Mouse (Mus musculus) testis, adult 10 weeks (tissue): ENCODE measurements around the gene Gm5415. TPM values are rescaled to one million over a fixed set of nuclear protein-coding genes. Genes with fewer than 3 reads are reported as not detected.

Experiments used
- polyA plus RNA-seq: library from polyadenylated mRNA; stranded (reverse); fragments of 350-450 nt; fragmentation: Illumina TruSeq; extraction: RNeasy Lipid Tissue Mini Kit (QIAGEN cat#74804); gene quantifications from one replicate; pipeline ENCODE4 v1.2.3, GENCODE M21; 2014; ENCODE audit warnings: low read depth, low replicate concordance

Gene Gm5415
- 14.4 TPM for polyA plus RNA-seq

DNA sequence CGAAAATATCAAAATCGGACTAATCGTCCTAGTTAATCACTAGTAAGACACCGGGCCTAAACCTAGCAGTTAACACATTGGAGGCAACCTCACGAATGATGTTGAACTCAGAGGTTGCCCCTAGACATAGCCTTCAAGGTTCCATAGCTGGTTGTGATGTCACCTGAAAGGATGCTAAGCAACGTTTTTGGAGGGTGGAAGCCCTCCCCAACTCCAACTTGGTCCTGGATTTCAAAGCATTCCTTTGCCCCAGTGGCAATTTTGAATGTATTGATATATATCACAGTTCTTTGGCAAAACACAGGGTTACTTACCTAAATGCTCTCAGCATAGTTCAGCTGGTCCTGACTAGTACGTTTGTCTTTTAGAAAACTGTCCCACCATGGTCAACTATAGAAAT lies at the start of gene Gm5415:
Gm5415 (minus strand) TSS at position 101 of the 400 bp plus-strand sequence.

